Mouse (Mus musculus) MEL (cell line): ENCODE measurements around the gene Olfr215.

Source experiments
- CTCF ChIP-seq, 3 experiments: IDR thresholded peaks in 2 of 3; conservative IDR thresholded peaks in 1 of 3; 2 replicates each; pipeline ENCODE4 v1.5.1; 2011 to 2012; ENCODE audit warnings: low read length in 3 of 3, low read depth in 2 of 3, mild to moderate bottlenecking in 2 of 3, improper control_type of control experiment in 1 of 3, inconsistent platforms in 1 of 3, mixed read lengths in 1 of 3, moderate library complexity in 1 of 3; ENCODE audit not compliant: control insufficient read depth in 1 of 3, insufficient read depth in 1 of 3, poor library complexity in 1 of 3, severe bottlenecking in 1 of 3
- EP300 ChIP-seq, 2 experiments: IDR thresholded peaks; 2 replicates each; pipeline ENCODE4 v1.6.1; 2011; ENCODE audit warnings: improper control_type of control experiment in 2 of 2, low read length in 2 of 2, low read depth in 1 of 2, mild to moderate bottlenecking in 1 of 2
- HCFC1 ChIP-seq: IDR thresholded peaks from 2 replicates; pipeline ENCODE4 v1.6.1; 2012; ENCODE audit warnings: low read depth, mild to moderate bottlenecking, inconsistent platforms, low read length, improper control_type of control experiment, moderate library complexity
- MAX ChIP-seq: IDR thresholded peaks from 2 replicates; pipeline ENCODE4 v1.6.1; 2011; ENCODE audit warnings: low read length, improper control_type of control experiment
- MEF2A ChIP-seq: IDR thresholded peaks from 2 replicates; pipeline ENCODE4 v1.6.1; 2014; ENCODE audit warnings: low read depth, mild to moderate bottlenecking, inconsistent platforms, low read length, improper control_type of control experiment; ENCODE audit not compliant: poor library complexity, insufficient replicate concordance, severe bottlenecking; ENCODE audit errors: extremely low read depth
- MYC ChIP-seq: IDR thresholded peaks from 2 replicates; pipeline ENCODE4 v1.6.1; 2011; ENCODE audit warnings: low read depth, mild to moderate bottlenecking, low read length, improper control_type of control experiment, moderate library complexity
- POLR2A ChIP-seq, 2 experiments: IDR thresholded peaks; 2 replicates each; pipeline ENCODE4 v1.6.1; 2011 to 2012; ENCODE audit warnings: low read length in 2 of 2, mild to moderate bottlenecking in 2 of 2, control low read depth in 1 of 2, improper control_type of control experiment in 1 of 2, low read depth in 1 of 2, moderate library complexity in 1 of 2; ENCODE audit not compliant: control insufficient read depth in 1 of 2, insufficient read depth in 1 of 2, poor library complexity in 1 of 2
- POLR2AphosphoS2 ChIP-seq: IDR thresholded peaks from 2 replicates; pipeline ENCODE4 v1.6.1; 2011; ENCODE audit warnings: low read length, improper control_type of control experiment
- RCOR1 ChIP-seq: IDR thresholded peaks from 2 replicates; pipeline ENCODE4 v1.6.1; 2012; ENCODE audit warnings: low read depth, mild to moderate bottlenecking, inconsistent platforms, low read length, improper control_type of control experiment
- TAL1 ChIP-seq: IDR thresholded peaks from 2 replicates; pipeline ENCODE4 v1.6.1; 2012; ENCODE audit warnings: mild to moderate bottlenecking, inconsistent platforms, low read length, moderate library complexity, mixed read lengths
- TCF12 ChIP-seq: IDR thresholded peaks from 2 replicates; pipeline ENCODE4 v1.6.1; 2014; ENCODE audit warnings: low read depth, mild to moderate bottlenecking, inconsistent platforms, low read length, improper control_type of control experiment, moderate library complexity
- USF2 ChIP-seq, 2 experiments: IDR thresholded peaks; 2 replicates each; pipeline ENCODE4 v1.6.1; 2011 to 2012; ENCODE audit warnings: improper control_type of control experiment in 2 of 2, low read length in 2 of 2, borderline replicate concordance in 1 of 2, inconsistent platforms in 1 of 2, low read depth in 1 of 2, mild to moderate bottlenecking in 1 of 2; ENCODE audit not compliant: insufficient read depth in 1 of 2
- ZC3H11A ChIP-seq: IDR thresholded peaks from 2 replicates; pipeline ENCODE4 v1.6.1; 2012; ENCODE audit warnings: low read depth, mild to moderate bottlenecking, inconsistent platforms, low read length, improper control_type of control experiment
- ZMIZ1 ChIP-seq: IDR thresholded peaks from 2 replicates; pipeline ENCODE4 v1.6.1; 2012; ENCODE audit warnings: low read depth, mild to moderate bottlenecking, inconsistent platforms, low read length, improper control_type of control experiment, moderate library complexity

DNA sequence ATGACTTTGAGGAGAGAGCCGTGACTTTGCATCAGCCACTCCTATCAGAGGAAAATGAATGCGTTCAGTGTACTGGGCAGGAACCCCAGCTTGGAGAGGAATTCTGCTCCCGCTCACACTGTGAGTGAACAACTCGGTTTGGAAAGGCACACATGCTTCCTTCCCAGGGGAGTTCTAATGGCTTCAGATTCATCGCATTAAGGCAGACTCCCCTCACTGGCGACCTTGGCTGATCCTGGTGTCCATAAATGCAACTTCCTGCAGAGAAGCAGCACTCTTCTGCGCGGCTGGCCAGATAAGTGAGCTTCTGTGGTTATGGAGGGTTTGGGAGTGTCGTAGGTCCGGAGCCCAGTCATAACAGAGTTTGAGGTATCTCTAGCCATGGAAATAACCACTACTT lies 45.8 kb upstream of the Olfr215 start:
- TF ChIP-seq TCF12, result no peak
- TF ChIP-seq CTCF (IDR thresholded peaks at IDR 0.05 in 2 of 3, conservative IDR thresholded peaks at IDR 0.05 in 1 of 3; ENCODE audit: control insufficient read depth in 1 of 3, insufficient read depth in 1 of 3, low read depth in 2 of 3, low read length in 3 of 3, poor library complexity in 1 of 3, severe bottlenecking in 1 of 3), result no peak
- no peak for TF ChIP-seq EP300 (IDR thresholded peaks at IDR 0.05; ENCODE audit: low read depth in 1 of 2, low read length in 2 of 2)
- no peak for TF ChIP-seq ZC3H11A
- TF ChIP-seq USF2 (IDR thresholded peaks at IDR 0.05; ENCODE audit: borderline replicate concordance in 1 of 2, insufficient read depth in 1 of 2, low read depth in 1 of 2, low read length in 2 of 2), result no peak
- TF ChIP-seq MAX, result no peak
- TF ChIP-seq TAL1, result no peak
- no peak for TF ChIP-seq RCOR1
- TF ChIP-seq HCFC1, result no peak
- TF ChIP-seq ZMIZ1, result no peak
- no peak for TF ChIP-seq POLR2AphosphoS2
- no peak for TF ChIP-seq MYC
- TF ChIP-seq POLR2A (IDR thresholded peaks at IDR 0.05; ENCODE audit: control insufficient read depth in 1 of 2, insufficient read depth in 1 of 2, low read depth in 1 of 2, low read length in 2 of 2, poor library complexity in 1 of 2), result no peak
- no peak for TF ChIP-seq MEF2A
